Mouse (Mus musculus): Measurements from ENCODE around the gene Ttc28.

DNA sequence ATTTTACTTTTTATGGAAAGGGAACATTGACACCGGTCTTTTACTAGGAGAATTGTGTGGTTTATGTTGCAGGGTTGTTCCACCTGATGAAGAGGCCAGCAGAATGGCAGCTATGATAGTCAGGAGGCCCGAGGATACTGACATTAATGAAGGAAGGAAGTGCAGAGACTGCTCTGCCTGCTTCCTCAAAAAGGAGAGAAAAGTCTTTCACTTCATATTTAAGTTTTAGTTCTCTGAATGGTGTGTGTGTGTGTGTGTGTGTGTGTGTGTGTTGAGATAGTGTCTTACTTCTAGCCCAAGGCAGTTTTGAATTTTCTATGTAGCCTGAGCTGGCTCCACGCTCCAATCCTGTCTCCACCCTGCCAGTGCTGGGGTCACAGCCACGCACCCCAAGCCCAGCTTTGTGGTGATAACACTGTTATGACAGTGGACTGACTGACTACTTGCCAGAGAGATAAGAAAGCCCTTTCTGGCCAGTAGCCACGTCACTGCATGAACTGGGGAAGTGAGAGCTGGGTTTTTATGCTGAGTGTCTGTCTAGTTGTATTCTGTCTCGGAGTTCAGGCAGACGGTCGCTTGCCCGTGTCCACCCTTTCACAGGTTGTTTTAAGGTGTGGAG lies 90.7 kb downstream of the Ttc28 start:
- TF ChIP-seq POLR2A (IDR thresholded peaks at IDR 0.05; ENCODE audit: extremely low read depth, insufficient read depth, low read length) (no peak), CTCF (IDR thresholded peaks at IDR 0.05; ENCODE audit: low read depth, low read length) (no peak)
